Comparison of ENCODE assay signal across 11 mouse cellular contexts in the genomic region with DNA sequence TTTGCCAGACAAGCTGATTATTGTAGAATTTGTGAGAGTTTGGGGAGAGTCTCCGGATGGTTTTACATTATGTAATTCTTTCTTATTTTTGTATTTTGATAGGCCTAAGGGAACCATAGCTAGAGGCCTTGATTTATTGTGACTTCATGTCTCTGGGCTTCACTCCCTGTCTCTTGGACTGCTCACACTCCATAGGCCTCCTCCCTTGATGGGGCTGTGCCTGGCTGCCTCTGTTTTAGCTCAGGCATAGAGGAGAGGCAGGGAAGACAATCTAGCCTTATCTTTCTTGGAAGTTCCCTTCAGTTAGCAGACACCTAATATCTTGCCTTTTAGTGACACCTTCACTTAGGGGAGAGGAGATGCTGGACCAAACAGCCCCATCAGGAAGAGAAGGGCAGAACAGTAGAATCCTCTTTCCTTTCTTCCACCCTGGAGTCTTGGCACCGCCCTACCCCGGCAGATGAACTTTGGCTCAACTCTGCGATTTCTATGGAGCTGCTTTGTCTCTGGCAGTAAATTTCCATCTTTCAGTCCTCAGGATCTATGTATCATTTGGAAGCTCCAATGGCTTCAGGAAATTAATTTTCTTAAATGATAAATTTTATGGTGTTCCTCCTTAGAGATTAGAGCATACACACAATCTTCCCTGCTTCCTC. TPM values are rescaled to one million over a fixed set of nuclear protein-coding genes. Genes with fewer than 3 reads are reported as not detected.
DNase-seq lines count a peak whose midpoint lies in the region; ATAC-seq and TF ChIP-seq lines count a peak whose summit lies in the region.
"Had no signal": no experiment of that assay in that cellular context is flagged by ENCODE, and none has a peak within 500 bp of the region (broad histone marks: within the 10 kb centered on the region; RNA-seq: fewer than 3 reads in every experiment).

No protein-coding gene starts in this region.

- H3K27ac ChIP-seq in embryonic facial prominence, embryonic 14.5 days (replicated peaks; ENCODE audit: low read depth, low read length) = 0 out of 2 replicates have a peak overlapping the region, but pooled peaks have one; percentile 19
- no peak overlapping the region for H3K27ac ChIP-seq in embryonic facial prominence, embryonic 10.5 days (replicated peaks)
- peak overlapping the region; percentile 41; the same call in 1 of the 2 replicates for H3K27ac ChIP-seq in brown adipose tissue, adult 24 weeks (replicated peaks; ENCODE audit: low read depth, low read length)
- H3K27ac ChIP-seq in kidney, adult 2 months (ENCODE audit: insufficient read depth, low read depth, low read length) = peak overlapping the region; percentile 52
- H3K27ac ChIP-seq in lung, postnatal 0 days (ENCODE audit: low read length) = no peak overlapping the region
- H3K27ac ChIP-seq in midbrain, embryonic 14.5 days (replicated peaks; ENCODE audit: low read depth, low read length) = no peak overlapping the region
- H3K27ac ChIP-seq: neural tube, embryonic 15.5 days had no signal

- H3K4me1 ChIP-seq in embryonic facial prominence, embryonic 14.5 days (ENCODE audit: control insufficient read depth, insufficient read depth, low read length) = peaks cover 7% of the 10 kb centered on the region
- H3K4me1 ChIP-seq in embryonic facial prominence, embryonic 10.5 days = peaks cover 14% of the 10 kb centered on the region
- no peaks in the 10 kb centered on the region for H3K4me1 ChIP-seq in brown adipose tissue, adult 24 weeks (ENCODE audit: control insufficient read depth, insufficient read depth, insufficient read length, low read length)
- no peaks in the 10 kb centered on the region for H3K4me1 ChIP-seq in kidney, adult 2 months (ENCODE audit: control insufficient read depth, insufficient read depth, low read length)
- no peaks in the 10 kb centered on the region for H3K4me1 ChIP-seq in lung, postnatal 0 days (ENCODE audit: insufficient read depth, low read depth, low read length)
- no peaks in the 10 kb centered on the region for H3K4me1 ChIP-seq in midbrain, embryonic 14.5 days (ENCODE audit: control insufficient read depth, insufficient read depth, low read length)
- H3K4me1 ChIP-seq: megakaryocyte, embryonic 14.5 days; neural tube, embryonic 15.5 days had no signal

- peak; percentile 68 for DNase-seq in embryonic facial prominence, embryonic 14.5 days (ENCODE audit: low spot score)
- no peak for DNase-seq in embryonic facial prominence, embryonic 10.5 days (ENCODE audit: low spot score)
- peak; percentile 61 for DNase-seq in kidney, adult 2 months
- peak; percentile 64 for DNase-seq in lung, postnatal 0 days (ENCODE audit: low spot score)
- DNase-seq in ovary, postnatal 14 days (ENCODE audit: low spot score) = no peak
- DNase-seq in midbrain, embryonic 14.5 days = no peak
- DNase-seq in left cerebral cortex, postnatal 4 days = no peak

- TF ChIP-seq EP300 in lung, postnatal 0 days (IDR thresholded peaks at IDR 0.05) = no peak

- no peak overlapping the region for H3K4me2 ChIP-seq in embryonic facial prominence, embryonic 14.5 days (ENCODE audit: low read depth, low read length)
- H3K4me2 ChIP-seq in lung, postnatal 0 days (replicated peaks; ENCODE audit: low read depth, low read length) = no peak overlapping the region
- H3K4me2 ChIP-seq in midbrain, embryonic 14.5 days (ENCODE audit: low read length) = no peak overlapping the region
- H3K4me2 ChIP-seq: neural tube, embryonic 15.5 days had no signal

- no peak overlapping the region for H3K9ac ChIP-seq in embryonic facial prominence, embryonic 14.5 days (ENCODE audit: low read depth, low read length)
- H3K9ac ChIP-seq in lung, postnatal 0 days (replicated peaks; ENCODE audit: low read depth) = no peak overlapping the region
- H3K9ac ChIP-seq in midbrain, embryonic 14.5 days (replicated peaks; ENCODE audit: low read length) = no peak overlapping the region
- H3K9ac ChIP-seq: neural tube, embryonic 15.5 days had no signal

- ATAC-seq in embryonic facial prominence, embryonic 14.5 days (ENCODE audit: low read depth) = peak; percentile 79; the same call in 1 of the 2 replicates
- peak; percentile 80 for ATAC-seq in lung, postnatal 0 days
- ATAC-seq in midbrain, embryonic 14.5 days (ENCODE audit: low FRiP score, low TSS enrichment) = no peak

- 72% methylated on average over 4 of the region's 4 CpGs for WGBS in embryonic facial prominence, embryonic 14.5 days
- 88% methylated on average over 4 of the region's 4 CpGs for WGBS in embryonic facial prominence, embryonic 10.5 days
- WGBS in kidney, adult 2 months = 43% methylated on average over 4 of the region's 4 CpGs
- WGBS in lung, postnatal 0 days = 55% methylated on average over 4 of the region's 4 CpGs
- WGBS in midbrain, embryonic 14.5 days = 92% methylated on average over 4 of the region's 4 CpGs

- H3K27me3 ChIP-seq in embryonic facial prominence, embryonic 14.5 days (replicated peaks; ENCODE audit: control insufficient read depth, insufficient read depth, low read length) = no peaks in the 10 kb centered on the region
- H3K27me3 ChIP-seq in embryonic facial prominence, embryonic 10.5 days (replicated peaks; ENCODE audit: low read depth, poor library complexity, severe bottlenecking) = no peaks in the 10 kb centered on the region
- H3K27me3 ChIP-seq in kidney, adult 2 months (replicated peaks; ENCODE audit: control insufficient read depth, insufficient read depth, low read length) = no peaks in the 10 kb centered on the region
- no peaks in the 10 kb centered on the region for H3K27me3 ChIP-seq in lung, postnatal 0 days (replicated peaks; ENCODE audit: insufficient read depth, low read length)
- H3K27me3 ChIP-seq in midbrain, embryonic 14.5 days (ENCODE audit: control insufficient read depth, insufficient read depth, low read length) = no peaks in the 10 kb centered on the region
- H3K27me3 ChIP-seq: megakaryocyte, embryonic 14.5 days; neural tube, embryonic 15.5 days had no signal

- TF ChIP-seq CTCF in kidney, adult 2 months (conservative IDR thresholded peaks at IDR 0.05; ENCODE audit: insufficient read depth, insufficient read length, low read depth, low read length) = no peak
- no peak for TF ChIP-seq CTCF in lung, postnatal 0 days (IDR thresholded peaks at IDR 0.05)

- no peaks in the 10 kb centered on the region for H3K9me3 ChIP-seq in embryonic facial prominence, embryonic 14.5 days (ENCODE audit: control insufficient read depth, low read length)
- H3K9me3 ChIP-seq in embryonic facial prominence, embryonic 10.5 days = no peaks in the 10 kb centered on the region
- no peaks in the 10 kb centered on the region for H3K9me3 ChIP-seq in lung, postnatal 0 days (ENCODE audit: low read length)
- H3K9me3 ChIP-seq in midbrain, embryonic 14.5 days (ENCODE audit: control insufficient read depth, low read length) = no peaks in the 10 kb centered on the region
- H3K9me3 ChIP-seq: neural tube, embryonic 15.5 days had no signal

- H3K36me3 ChIP-seq in embryonic facial prominence, embryonic 14.5 days (ENCODE audit: control insufficient read depth, insufficient read depth, low read length) = no peaks in the 10 kb centered on the region
- no peaks in the 10 kb centered on the region for H3K36me3 ChIP-seq in embryonic facial prominence, embryonic 10.5 days (replicated peaks)
- H3K36me3 ChIP-seq in kidney, adult 2 months (ENCODE audit: control insufficient read depth, insufficient read depth, low read length) = no peaks in the 10 kb centered on the region
- H3K36me3 ChIP-seq in lung, postnatal 0 days (ENCODE audit: insufficient read depth, low read length) = no peaks in the 10 kb centered on the region
- no peaks in the 10 kb centered on the region for H3K36me3 ChIP-seq in midbrain, embryonic 14.5 days (ENCODE audit: control insufficient read depth, insufficient read depth, low read length)
- H3K36me3 ChIP-seq: neural tube, embryonic 15.5 days had no signal

- intact Hi-C loops in left cerebral cortex, postnatal 4 days (cut with DNase I) = no loop called here

- TF ChIP-seq POLR2A in kidney, adult 2 months (IDR thresholded peaks at IDR 0.05; ENCODE audit: low read depth, low read length) = no peak

- H3K4me3 ChIP-seq in embryonic facial prominence, embryonic 14.5 days (ENCODE audit: low read depth, low read length) = no peak overlapping the region
- H3K4me3 ChIP-seq in embryonic facial prominence, embryonic 10.5 days = no peak overlapping the region
- no peak overlapping the region for H3K4me3 ChIP-seq in brown adipose tissue, adult 24 weeks (ENCODE audit: insufficient read depth, low read depth, low read length)
- no peak overlapping the region for H3K4me3 ChIP-seq in kidney, adult 2 months (ENCODE audit: insufficient read depth, low read depth, low read length)
- no peak overlapping the region for H3K4me3 ChIP-seq in lung, postnatal 0 days (ENCODE audit: low read depth, low read length)
- no peak overlapping the region for H3K4me3 ChIP-seq in midbrain, embryonic 14.5 days (replicated peaks; ENCODE audit: low read depth, low read length)
- H3K4me3 ChIP-seq: megakaryocyte, embryonic 14.5 days; neural tube, embryonic 15.5 days had no signal

RNA-seq across cellular contexts. Expression of gene Fmo6, which starts 1.5 kb away (rescaled TPM):
- 3.1 and 4.0 TPM in 2 replicates for polyA plus RNA-seq in embryonic facial prominence, embryonic 14.5 days (2014; fragmentation: Nextera tagmentation; extraction: Ambion mirVana)
- not detected in 2 replicates for polyA plus RNA-seq in embryonic facial prominence, embryonic 10.5 days (2016; fragmentation: Nextera tagmentation; extraction: Ambion mirVana)
- polyA plus RNA-seq in brown adipose tissue, adult 24 weeks (2012; ENCODE audit: insufficient read depth, insufficient read length, missing spikeins) = not detected in 2 replicates
- not detected in 2 replicates for polyA plus RNA-seq in kidney, adult 2 months (2012; rRNA removed)
- 0.08 and 0.16 TPM in 2 replicates for polyA plus RNA-seq in lung, postnatal 0 days (2015; fragmentation: Nextera tagmentation; extraction: Ambion mirVana)
- not detected in 2 replicates for polyA plus RNA-seq in midbrain, embryonic 14.5 days (2014; fragmentation: Nextera tagmentation; extraction: Ambion mirVana)
- not detected for total RNA-seq in left cerebral cortex, postnatal 4 days (2021)
- polyA plus RNA-seq: forebrain, embryonic 11.5 days had no signal

RNA-seq across cellular contexts. Expression of gene Fmo2, which starts 40.3 kb away (rescaled TPM):
- 3.5 and 5.2 TPM in 2 replicates for polyA plus RNA-seq in embryonic facial prominence, embryonic 14.5 days (2014; fragmentation: Nextera tagmentation; extraction: Ambion mirVana)
- not detected in 2 replicates for polyA plus RNA-seq in embryonic facial prominence, embryonic 10.5 days (2016; fragmentation: Nextera tagmentation; extraction: Ambion mirVana)
- polyA plus RNA-seq in brown adipose tissue, adult 24 weeks (2012; ENCODE audit: insufficient read depth, insufficient read length, missing spikeins) = 9.7 and 11.8 TPM in 2 replicates
- polyA plus RNA-seq in kidney, adult 2 months (2012; rRNA removed) = 116 and 161 TPM in 2 replicates
- 266 and 286 TPM in 2 replicates for polyA plus RNA-seq in lung, postnatal 0 days (2015; fragmentation: Nextera tagmentation; extraction: Ambion mirVana)
- not detected in 2 replicates for polyA plus RNA-seq in midbrain, embryonic 14.5 days (2014; fragmentation: Nextera tagmentation; extraction: Ambion mirVana)
- under 1 TPM; 0.28 TPM for total RNA-seq in left cerebral cortex, postnatal 4 days (2021)

RNA-seq across cellular contexts. Expression of gene Fmo3, which starts 45.5 kb away (rescaled TPM):
- polyA plus RNA-seq in embryonic facial prominence, embryonic 14.5 days (2014; fragmentation: Nextera tagmentation; extraction: Ambion mirVana) = not detected in 2 replicates
- polyA plus RNA-seq in embryonic facial prominence, embryonic 10.5 days (2016; fragmentation: Nextera tagmentation; extraction: Ambion mirVana) = not detected in 2 replicates
- not detected in 2 replicates for polyA plus RNA-seq in brown adipose tissue, adult 24 weeks (2012; ENCODE audit: insufficient read depth, insufficient read length, missing spikeins)
- 0.18 and 0.19 TPM in 2 replicates for polyA plus RNA-seq in kidney, adult 2 months (2012; rRNA removed)
- polyA plus RNA-seq in lung, postnatal 0 days (2015; fragmentation: Nextera tagmentation; extraction: Ambion mirVana) = 0.60 and 1.2 TPM in 2 replicates
- polyA plus RNA-seq in midbrain, embryonic 14.5 days (2014; fragmentation: Nextera tagmentation; extraction: Ambion mirVana) = not detected in 2 replicates
- not detected for total RNA-seq in left cerebral cortex, postnatal 4 days (2021)
- polyA plus RNA-seq: forebrain, embryonic 11.5 days; neural tube, embryonic 15.5 days had no signal

Comparison
In these comparisons a context has a peak if more than half of its experiments do, and no peak if none do; other contexts are left out.
1. DNase-seq: peak in embryonic facial prominence, embryonic 14.5 days (single experiment), kidney, adult 2 months (single experiment) and lung, postnatal 0 days (single experiment); none in embryonic facial prominence, embryonic 10.5 days (single experiment), ovary, postnatal 14 days (single experiment), midbrain, embryonic 14.5 days (single experiment) and left cerebral cortex, postnatal 4 days (single experiment).
2. H3K27ac ChIP-seq: peak in embryonic facial prominence, embryonic 14.5 days (single experiment), brown adipose tissue, adult 24 weeks (single experiment) and kidney, adult 2 months (single experiment); none in embryonic facial prominence, embryonic 10.5 days (single experiment), lung, postnatal 0 days (single experiment) and midbrain, embryonic 14.5 days (single experiment).